Mouse (Mus musculus) liver, postnatal 0 days (tissue): ENCODE measurements around the gene Gm6525. TPM values are rescaled to one million over a fixed set of nuclear protein-coding genes. Genes with fewer than 3 reads are reported as not detected.

Source experiments
- ATAC-seq: fragments of 200-750 bp; cut with Nextera tagmentation; 2 replicates; pipeline ENCODE4 v1.8.0; 2017; ENCODE audit warnings: mild to moderate bottlenecking, moderate library complexity
- DNase-seq: peaks from one replicate; pipeline ENCODE4 v3.0.0-alpha.2; 2016
- H3K27ac ChIP-seq: fragments of 300-500 bp; sonication (generic); 2 replicates; pipeline ENCODE4 v1.5.1; 2014; ENCODE audit warnings: antibody characterized with exemption, moderate library complexity, mild to moderate bottlenecking, low read depth
- H3K27me3 ChIP-seq: fragments of 300-500 bp; sonication (generic); 2 replicates; pipeline ENCODE4 v1.6.1; 2014; ENCODE audit warnings: low read length, control low read depth, mixed read lengths; ENCODE audit not compliant: insufficient read depth
- H3K36me3 ChIP-seq: fragments of 300-500 bp; sonication (generic); replicated peaks from 2 replicates; pipeline ENCODE4 v1.6.1; 2014; ENCODE audit warnings: mild to moderate bottlenecking, control low read depth, low read length, moderate library complexity, mixed read lengths; ENCODE audit not compliant: insufficient read depth
- H3K4me1 ChIP-seq: fragments of 300-500 bp; sonication (generic); 2 replicates; pipeline ENCODE4 v1.6.1; 2014; ENCODE audit warnings: antibody characterized with exemption, mild to moderate bottlenecking, control low read depth; ENCODE audit not compliant: insufficient read depth
- H3K4me2 ChIP-seq: fragments of 300-500 bp; sonication (generic); 2 replicates; pipeline ENCODE4 v1.6.1; 2014; ENCODE audit warnings: low read depth, mild to moderate bottlenecking, low read length, moderate library complexity, mixed read lengths
- H3K4me3 ChIP-seq: fragments of 300-500 bp; sonication (generic); 2 replicates; pipeline ENCODE4 v1.5.1; 2014; ENCODE audit warnings: low read depth, low read length
- H3K9ac ChIP-seq: fragments of 300-500 bp; sonication (generic); replicated peaks from 2 replicates; pipeline ENCODE4 v1.6.1; 2014; ENCODE audit warnings: mild to moderate bottlenecking, moderate library complexity
- H3K9me3 ChIP-seq: fragments of 300-500 bp; sonication (generic); 2 replicates; pipeline ENCODE4 v1.6.1; 2016; ENCODE audit warnings: mild to moderate bottlenecking, control low read depth, low read length, mixed read lengths
- CTCF ChIP-seq: sonication (generic); IDR thresholded peaks from 2 replicates; pipeline ENCODE4 v1.5.1; 2016; ENCODE audit warnings: antibody characterized with exemption, low read depth
- EP300 ChIP-seq: IDR thresholded peaks from 2 replicates; pipeline ENCODE4 v1.6.1; 2016; ENCODE audit warnings: antibody characterized with exemption, low read depth, mild to moderate bottlenecking
- WGBS: fragments of 180-500 bp; shearing (Covaris S2); extraction: QIAGEN DNeasy Blood & Tissue Kit; methylation state at CpG from one replicate; pipeline ENCODE4 v1.1.7; 2014; ENCODE audit not compliant: insufficient replicate concordance; 5-methylcytosine and 5-hydroxymethylcytosine counted together
- polyA plus RNA-seq: library from polyadenylated mRNA; unstranded; fragments of >200 nt; fragmentation: Nextera tagmentation; extraction: Ambion mirVana; gene quantifications from 2 replicates; pipeline ENCODE4 v1.2.1, GENCODE M21; 2015

Gene Gm6525
- polyA plus RNA-seq, result 0.14 and 0.21 TPM in 2 replicates

GRCm38 (mm10) chr3:84173581-84174154 is at the start of gene Gm6525:
Gm6525 (plus strand) TSS chr3:84174104.
- Histone ChIP-seq H3K9me3 (no peaks in the 10 kb centered on the region), H3K9ac (no peak within 1 kb of the TSS), H3K4me3 (no peak within 1 kb of the TSS), H3K27ac (no peak within 1 kb of the TSS), H3K4me2 (no peak within 1 kb of the TSS), H3K36me3 (peaks cover 7% of the 10 kb centered on the region), H3K4me1 (no peaks in the 10 kb centered on the region), H3K27me3 (no peaks in the 10 kb centered on the region)
- TF ChIP-seq CTCF (no peak), EP300 (no peak)
- WGBS, result 80% methylated on average over 11 of the region's 11 CpGs
- DNase-seq (no peak), ATAC-seq (no peak)

- TF ChIP-seq CTCF (no peak), EP300 (no peak)
- Histone ChIP-seq H3K4me3 (no peak overlapping the region), H3K36me3 (no peaks in the 10 kb centered on the region), H3K9me3 (no peaks in the 10 kb centered on the region), H3K4me1 (peaks cover 8% of the 10 kb centered on the region), H3K9ac (no peak overlapping the region), H3K27ac (no peak overlapping the region), H3K4me2 (no peak overlapping the region), H3K27me3 (no peaks in the 10 kb centered on the region)
- WGBS, result 40% methylated on average over 6 of the region's 6 CpGs
- no peak for DNase-seq
- no peak for ATAC-seq
Measured at GRCm38 (mm10) chr3:84125704-84126289, 48.1 kb upstream of the Gm6525 start.

GRCm38 (mm10) chr3:84126721-84127120 is 47.2 kb upstream of the Gm6525 start:
- 70% methylated on average over 3 of the region's 3 CpGs for WGBS
- TF ChIP-seq CTCF (no peak), EP300 (no peak)
- no peak for ATAC-seq
- Histone ChIP-seq H3K9ac (no peak overlapping the region), H3K4me2 (no peak overlapping the region), H3K4me1 (peaks cover 8% of the 10 kb centered on the region), H3K36me3 (no peaks in the 10 kb centered on the region), H3K27ac (no peak overlapping the region), H3K9me3 (no peaks in the 10 kb centered on the region), H3K4me3 (no peak overlapping the region), H3K27me3 (no peaks in the 10 kb centered on the region)
- DNase-seq, result no peak

GRCm38 (mm10) chr3:84127431-84127830 is 46.5 kb upstream of the Gm6525 start:
- TF ChIP-seq EP300 (no peak), CTCF (no peak)

GRCm38 (mm10) chr3:84128871-84129870 is 44.7 kb upstream of the Gm6525 start:
- H3K9me3 ChIP-seq, result no peaks in the 10 kb centered on the region
- peaks cover 8% of the 10 kb centered on the region for H3K4me1 ChIP-seq
- 44% methylated on average over 11 of the region's 11 CpGs for WGBS
- no peak overlapping the region for H3K4me2 ChIP-seq
- no peaks in the 10 kb centered on the region for H3K36me3 ChIP-seq
- peak; percentile 45 for DNase-seq
- H3K9ac ChIP-seq, result no peak overlapping the region
- H3K4me3 ChIP-seq, result no peak overlapping the region
- TF ChIP-seq CTCF (no peak), EP300 (no peak)
- peak; percentile 73 for ATAC-seq
- H3K27me3 ChIP-seq, result no peaks in the 10 kb centered on the region
- no peak overlapping the region for H3K27ac ChIP-seq

More at GRCm38 (mm10) chr3:84127431-84127830, 46.5 kb upstream of the Gm6525 start:
- H3K4me3 ChIP-seq, result no peak overlapping the region
- no peak overlapping the region for H3K9ac ChIP-seq
- no peak overlapping the region for H3K27ac ChIP-seq
- ATAC-seq, result no peak
- no peaks in the 10 kb centered on the region for H3K9me3 ChIP-seq
- WGBS, result 73% methylated on average over 2 of the region's 2 CpGs
- no peaks in the 10 kb centered on the region for H3K27me3 ChIP-seq
- DNase-seq, result no peak
- H3K4me2 ChIP-seq, result no peak overlapping the region
- H3K36me3 ChIP-seq, result no peaks in the 10 kb centered on the region
- peaks cover 8% of the 10 kb centered on the region for H3K4me1 ChIP-seq

- no peak for TF ChIP-seq CTCF
- no peak for TF ChIP-seq EP300
- 73% methylated on average over 5 of the region's 5 CpGs for WGBS
- DNase-seq, result no peak
Measured at GRCm38 (mm10) chr3:84130776-84131175, 43.1 kb upstream of the Gm6525 start.

More at GRCm38 (mm10) chr3:84130776-84131175, 43.1 kb upstream of the Gm6525 start:
- Histone ChIP-seq H3K4me2 (no peak overlapping the region), H3K9me3 (no peaks in the 10 kb centered on the region), H3K27ac (no peak overlapping the region), H3K36me3 (no peaks in the 10 kb centered on the region), H3K4me3 (no peak overlapping the region), H3K4me1 (peaks cover 14% of the 10 kb centered on the region), H3K9ac (no peak overlapping the region), H3K27me3 (no peaks in the 10 kb centered on the region)
- ATAC-seq, result no peak
